Mouse (Mus musculus) stomach, postnatal 0 days (tissue): ENCODE data around the gene Usp54.

Source experiments
- CTCF ChIP-seq: IDR thresholded peaks from 2 replicates; pipeline ENCODE4 v1.5.1; 2016; ENCODE audit warnings: antibody characterized with exemption, low read depth, mild to moderate bottlenecking, moderate library complexity
- EP300 ChIP-seq: optimal IDR thresholded peaks from 2 replicates; pipeline ENCODE3; 2016; ENCODE audit warnings: antibody characterized with exemption

GRCm38 (mm10) chr14:20662740-20663139, 21.9 kb upstream of the Usp54 start:
- TF ChIP-seq CTCF = no peak
- no peak for TF ChIP-seq EP300
